Mouse (Mus musculus): ENCODE results near the gene Kat8.

Gene Kat8

DNA sequence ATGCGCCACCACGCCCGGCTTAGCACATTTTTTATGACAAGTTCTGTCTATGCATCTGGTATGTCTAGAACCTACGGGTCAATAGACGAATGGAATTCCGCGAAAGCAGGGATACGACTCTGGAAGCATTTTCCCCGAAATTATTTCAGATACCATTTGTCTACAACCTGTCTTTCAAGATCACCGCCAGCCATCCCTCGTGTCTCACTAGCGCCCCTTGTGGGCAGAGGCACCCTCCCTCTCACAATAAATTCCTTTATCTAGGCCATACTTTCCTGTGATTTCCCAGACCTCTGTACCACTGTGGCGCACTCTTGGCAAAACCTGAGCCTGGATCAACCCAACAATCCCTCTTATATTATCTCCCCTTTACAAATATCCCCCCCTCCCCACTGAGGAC is 15.9 kb upstream of the Kat8 start:
- in situ Hi-C loops (cut with MboI, MseI): no loop called here

DNA sequence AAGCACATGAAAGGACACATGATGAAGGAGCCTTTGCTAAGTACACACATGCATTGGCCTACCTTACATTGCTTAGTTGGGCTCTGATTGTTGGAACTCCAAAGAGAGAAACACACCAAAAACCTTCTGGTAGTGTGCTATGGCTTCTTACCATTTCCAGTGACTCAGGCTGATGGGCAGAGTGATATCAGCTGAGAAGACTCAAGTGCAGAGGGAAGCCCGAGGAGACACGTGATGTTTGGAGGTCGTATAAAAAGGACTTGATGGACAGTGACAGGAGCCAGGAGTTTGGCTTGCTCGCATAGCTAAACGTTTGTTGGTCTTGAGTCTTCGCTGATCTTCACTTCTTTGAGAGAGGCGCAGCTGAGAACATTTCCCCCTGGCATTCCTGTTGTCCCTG is 14.8 kb upstream of the Kat8 start:
- in situ Hi-C loops (cut with MboI, MseI): no loop called here

DNA sequence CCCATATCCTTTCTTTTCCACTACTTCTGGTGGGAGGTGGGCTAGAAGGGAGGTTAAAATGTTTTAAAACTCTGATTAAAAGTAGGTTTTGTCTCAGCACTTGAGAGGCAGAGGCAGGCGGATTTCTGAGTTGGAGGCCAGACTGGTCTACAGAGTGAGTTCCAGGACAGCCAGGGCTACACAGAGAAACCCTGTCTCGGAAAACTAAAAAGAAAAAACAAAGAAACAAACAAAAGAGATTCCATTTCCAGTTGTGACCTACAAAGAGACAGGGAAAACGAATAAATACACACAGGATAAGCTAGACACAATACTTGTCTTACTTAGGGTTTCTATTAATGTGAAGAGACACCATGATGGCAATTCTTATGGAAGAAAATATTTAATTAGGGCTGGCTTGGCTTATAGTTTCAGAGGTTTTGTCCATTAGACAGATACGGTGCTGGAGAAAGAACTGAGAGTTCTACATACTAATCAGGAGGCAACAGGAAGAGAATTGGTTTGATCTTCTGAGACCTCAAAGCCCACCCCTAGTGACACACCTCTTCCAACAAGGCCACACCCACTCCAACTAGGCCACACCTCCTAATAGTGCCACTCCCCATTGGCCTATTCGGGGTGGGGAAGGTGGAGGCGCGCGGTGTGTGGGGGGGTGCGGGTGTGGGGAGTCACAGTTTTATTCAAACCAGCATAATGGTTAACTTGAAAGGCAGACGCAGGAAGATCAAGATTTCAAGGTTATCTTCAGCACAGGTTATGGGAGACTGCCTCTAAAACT is 13.9 kb upstream of the Kat8 start:
- in situ Hi-C loops (cut with MboI, MseI): no loop called here

DNA sequence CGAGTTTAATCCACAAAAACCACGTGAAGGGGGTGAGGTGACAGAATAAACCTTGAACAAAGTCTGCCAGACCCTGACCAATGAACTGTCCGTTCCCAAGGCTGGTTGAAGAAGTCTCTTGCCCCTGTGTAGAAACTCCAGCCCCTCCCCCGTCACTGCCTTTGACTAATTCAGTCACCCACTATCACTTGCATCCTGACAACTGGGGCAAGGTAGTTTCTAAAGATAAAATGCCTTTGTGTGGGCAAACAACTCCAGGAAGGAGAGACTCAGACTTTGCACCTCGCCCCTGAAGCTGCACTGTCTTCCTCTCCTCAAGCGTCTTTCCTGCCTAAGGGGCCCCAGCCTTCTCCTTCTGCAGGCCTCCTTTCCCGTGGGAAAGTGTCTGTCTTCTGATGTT is 12.3 kb upstream of the Kat8 start:
- in situ Hi-C loops (cut with MboI, MseI): no loop called here

DNA sequence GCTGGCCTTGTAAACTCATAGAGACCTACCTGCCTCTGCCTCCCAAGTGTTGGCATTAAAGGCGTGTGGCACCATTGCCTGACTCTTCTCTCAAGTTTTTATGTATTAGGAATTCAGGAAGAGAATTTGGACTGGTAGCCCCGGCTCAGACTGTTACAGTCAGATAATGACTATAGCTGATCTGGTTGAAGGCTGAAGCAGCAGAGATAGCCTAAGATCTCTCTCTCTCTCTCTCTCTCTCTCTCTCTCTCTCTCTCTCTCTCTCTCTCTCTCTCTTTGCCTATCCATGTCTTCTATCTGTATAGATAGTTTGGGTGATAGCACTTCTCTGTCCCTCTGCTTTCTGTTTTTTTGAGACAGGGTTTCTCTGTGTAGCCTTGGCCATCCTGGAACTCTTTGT is 10.5 kb upstream of the Kat8 start:
- in situ Hi-C loops (cut with MboI, MseI): no loop called here

DNA sequence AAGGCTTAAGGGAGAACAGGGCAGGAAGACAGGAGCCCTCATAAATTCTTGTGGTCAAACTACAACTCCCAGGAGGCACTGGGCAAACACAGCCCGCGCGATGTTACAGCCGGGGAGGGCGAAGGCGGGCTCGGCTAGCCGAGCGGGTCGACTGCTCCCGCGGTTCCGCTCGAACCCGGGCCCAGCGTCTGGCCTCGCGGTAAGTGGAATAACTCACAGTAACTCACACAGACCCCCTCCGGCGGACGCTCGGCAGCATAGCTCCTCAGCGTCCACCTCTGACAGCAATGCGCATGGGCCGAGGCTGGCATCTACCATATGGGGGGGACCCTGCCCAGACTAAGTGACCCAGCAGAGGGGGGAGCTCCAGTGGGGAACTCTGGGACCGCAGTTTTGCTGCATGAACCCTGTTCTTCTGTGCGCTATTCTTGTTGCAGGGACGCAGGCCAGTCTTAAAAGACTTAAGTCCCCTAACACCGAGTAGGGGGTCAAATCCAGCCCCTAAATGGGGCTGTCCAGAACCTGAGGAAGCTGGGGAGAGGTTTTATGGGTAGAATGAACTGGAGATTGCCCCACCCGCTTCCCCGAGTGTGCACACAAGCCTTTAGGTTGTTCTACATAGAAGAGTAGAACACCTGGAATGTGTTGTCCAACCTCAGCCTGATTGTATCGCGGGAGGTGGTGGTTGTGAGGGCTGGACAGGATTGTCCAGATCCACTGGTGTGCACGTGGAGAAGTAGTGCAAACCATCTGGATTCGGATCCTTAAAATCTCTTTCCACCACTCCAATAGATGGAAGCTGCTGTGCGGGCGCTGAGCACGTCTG is 8.1 kb upstream of the Kat8 start, which contains the start of gene Bckdk:
Gene Bckdk, plus strand, starts transcription at position 112 of the 826 bp plus-strand sequence.
- in situ Hi-C loops (cut with MboI, MseI): no loop called here

DNA sequence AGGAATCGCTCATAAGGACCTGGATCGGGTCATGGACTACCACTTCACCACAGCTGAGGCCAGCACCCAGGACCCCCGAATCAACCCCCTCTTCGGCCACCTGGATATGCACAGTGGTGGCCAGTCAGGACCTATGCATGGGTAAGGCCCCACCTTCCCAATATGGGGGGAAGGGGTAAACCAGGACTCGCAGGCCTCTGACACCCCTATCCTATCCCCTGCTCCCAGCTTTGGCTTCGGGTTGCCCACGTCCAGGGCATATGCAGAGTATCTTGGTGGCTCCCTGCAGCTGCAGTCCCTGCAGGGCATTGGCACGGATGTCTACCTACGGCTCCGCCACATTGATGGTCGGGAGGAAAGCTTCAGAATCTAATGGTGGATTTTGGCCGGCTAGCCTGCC is 4.4 kb upstream of the Kat8 start:
- in situ Hi-C loops (cut with MboI, MseI): no loop called here

DNA sequence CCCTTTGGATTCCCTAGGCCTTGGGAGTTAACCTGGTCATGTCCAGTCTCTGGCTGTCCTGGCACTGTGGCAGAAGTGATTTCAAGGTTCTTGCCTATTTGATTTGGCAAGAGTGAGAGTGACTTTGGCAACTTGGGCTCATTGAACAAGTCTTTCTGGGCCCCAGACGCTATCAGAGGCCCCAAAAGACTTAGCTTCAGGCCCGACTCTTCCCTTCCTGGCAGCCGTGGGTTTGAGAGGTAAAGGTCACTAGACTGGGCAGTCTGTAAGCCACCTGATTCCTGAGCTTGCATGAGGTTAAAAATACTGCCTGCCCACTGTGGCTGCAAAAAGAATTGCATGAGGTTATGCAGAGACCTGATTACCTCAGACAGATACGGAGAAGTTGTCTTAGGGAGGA is 3.7 kb upstream of the Kat8 start:
- in situ Hi-C loops (cut with MboI, MseI): no loop called here

DNA sequence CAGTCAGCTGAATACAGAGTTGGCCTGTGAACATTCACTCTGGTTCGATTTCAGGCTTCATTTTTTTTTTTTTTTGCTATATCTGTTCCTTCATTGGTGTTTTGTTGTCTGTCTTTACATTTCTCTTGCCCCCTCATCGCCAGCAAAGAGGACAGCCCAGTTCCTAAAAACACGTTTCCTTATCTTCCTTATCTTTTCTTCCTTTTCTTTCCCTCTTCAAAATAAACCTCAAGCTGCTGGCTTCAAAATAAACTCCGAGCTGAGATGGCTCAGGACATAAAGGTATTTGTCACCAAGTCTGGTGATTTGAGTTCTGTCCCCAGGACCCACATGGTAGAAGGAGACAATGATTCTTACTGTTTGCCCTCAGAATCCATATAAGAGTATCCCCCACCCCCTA is 622 bp downstream of the Kat8 start:
- in situ Hi-C loops (cut with MboI, MseI): loop anchor here (5.0 kb wide), 1 partner anchor 36 kb away; the partner anchor contains the start of genes Zfp646 and Zfp668

DNA sequence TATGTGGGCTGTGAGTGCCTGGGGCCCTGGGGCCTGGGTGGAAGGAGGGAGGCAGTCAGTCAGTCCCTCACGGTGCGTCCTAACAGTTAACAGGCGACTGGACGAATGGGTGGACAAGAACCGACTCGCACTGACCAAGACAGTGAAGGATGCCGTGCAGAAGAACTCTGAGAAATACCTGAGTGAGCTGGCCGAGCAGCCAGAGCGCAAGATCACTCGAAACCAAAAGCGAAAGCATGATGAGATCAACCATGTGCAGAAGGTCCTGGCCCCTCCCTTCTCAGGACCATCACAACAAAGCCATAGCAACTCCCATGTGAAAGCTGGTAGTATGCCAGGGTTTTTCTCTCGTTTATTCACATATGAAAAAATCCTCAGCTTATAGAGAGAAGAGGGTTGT is 3.0 kb downstream of the Kat8 start:
- in situ Hi-C loops (cut with MboI, MseI): no loop called here

DNA sequence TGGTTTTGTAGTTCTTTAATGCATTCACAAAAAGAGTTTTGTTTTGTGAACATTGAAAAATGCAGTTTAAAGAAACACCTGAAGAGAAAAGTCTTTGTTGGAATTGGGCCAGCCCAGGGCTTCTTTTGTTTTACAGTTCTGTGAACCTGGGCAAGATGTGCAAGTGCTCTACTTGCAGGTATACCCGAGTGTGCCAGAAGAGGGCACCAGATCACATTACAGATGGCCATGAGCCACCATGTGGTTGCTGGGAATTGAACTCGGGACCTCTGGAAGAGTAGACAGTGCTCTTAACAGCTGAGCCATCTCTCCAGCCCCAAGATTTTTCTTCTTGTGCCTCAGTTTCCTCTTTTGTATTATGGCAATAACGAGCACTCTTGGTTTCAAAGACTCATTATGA is 5.9 kb downstream of the Kat8 start:
- in situ Hi-C loops (cut with MboI, MseI): no loop called here

DNA sequence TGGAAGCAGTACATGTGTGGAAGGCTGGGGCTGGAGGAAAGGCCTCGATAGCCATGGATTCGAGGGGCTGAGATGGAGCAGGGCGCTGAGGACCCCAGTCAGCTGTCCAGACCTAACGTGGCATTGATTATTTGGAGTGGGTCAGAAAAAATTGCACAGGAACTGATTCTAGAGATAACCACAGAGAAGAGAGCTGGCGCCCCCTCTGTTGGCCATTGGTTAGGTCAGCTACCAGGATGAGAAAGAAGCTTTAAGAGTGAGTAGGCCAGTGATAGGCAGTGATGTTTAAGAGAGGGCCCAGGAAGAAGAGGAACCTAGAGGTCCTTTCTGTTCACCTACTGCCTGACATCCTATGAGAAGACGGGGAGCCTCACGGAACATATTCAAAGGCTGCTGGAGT is 7.0 kb downstream of the Kat8 start:
- in situ Hi-C loops (cut with MboI, MseI): no loop called here

DNA sequence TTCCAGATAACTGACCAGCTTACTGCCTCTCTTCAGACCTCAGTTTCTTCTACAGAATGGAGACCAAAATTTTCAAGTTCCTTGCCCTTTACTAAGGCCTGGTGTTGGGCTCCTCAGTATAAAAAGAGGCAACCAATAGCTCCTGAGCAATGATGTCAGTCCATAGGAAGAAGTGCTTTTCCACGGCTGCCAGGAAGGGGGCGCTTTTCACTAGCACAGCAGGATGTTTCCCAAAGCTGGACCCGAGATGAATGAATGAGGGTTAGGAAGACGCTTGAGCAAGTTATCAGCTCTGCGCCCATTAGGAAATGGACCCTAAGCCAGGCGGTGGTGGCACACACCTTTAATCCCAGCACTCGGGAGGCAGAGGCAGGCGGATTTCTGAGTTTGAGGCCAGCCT is 9.2 kb downstream of the Kat8 start:
- in situ Hi-C loops (cut with MboI, MseI): loop anchor here (5.0 kb wide), 1 partner anchor 41 kb away; no protein-coding TSS in a partner anchor

DNA sequence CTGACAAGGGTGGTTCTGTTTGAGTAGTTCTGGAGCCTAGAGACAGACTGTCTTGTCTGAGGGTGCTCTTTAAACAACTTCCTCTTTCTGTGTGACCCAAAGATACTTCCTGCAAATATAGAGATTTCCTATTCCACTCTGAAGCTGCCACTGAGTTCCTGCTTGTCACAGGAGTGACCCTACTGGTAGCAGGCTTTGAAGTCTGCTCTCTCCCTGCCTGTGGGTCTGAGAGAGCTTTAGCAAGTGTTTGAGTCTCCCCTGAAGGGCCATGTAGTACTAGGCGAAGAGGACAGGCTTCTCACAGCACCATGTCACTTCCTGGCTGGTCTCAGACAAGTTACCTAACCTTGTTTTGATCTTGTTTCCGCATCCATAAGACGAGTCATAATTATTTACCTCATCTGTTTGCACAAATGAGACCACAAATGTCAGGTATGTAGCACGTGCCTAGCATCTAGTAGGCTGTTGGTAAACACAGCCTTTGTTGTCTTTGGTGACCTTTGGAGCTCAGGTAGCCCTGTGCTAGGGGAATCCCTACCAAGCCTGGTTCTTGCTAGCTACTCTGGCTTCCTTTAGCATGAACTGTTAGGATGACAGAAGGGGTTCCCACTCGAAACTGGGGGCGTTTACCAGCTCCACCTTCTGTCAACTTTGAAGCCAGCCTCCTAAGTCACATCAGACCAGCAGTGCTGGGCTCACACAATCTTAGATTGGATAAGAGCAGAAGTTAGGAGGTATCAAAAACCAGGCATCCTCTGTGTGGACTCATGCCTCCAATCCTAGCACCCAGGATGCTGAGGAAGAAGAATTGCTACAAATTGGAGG is 10.3 kb downstream of the Kat8 start:
- in situ Hi-C loops (cut with MboI, MseI): loop anchor here (5.0 kb wide), 1 partner anchor 40 kb away; no protein-coding TSS in a partner anchor

DNA sequence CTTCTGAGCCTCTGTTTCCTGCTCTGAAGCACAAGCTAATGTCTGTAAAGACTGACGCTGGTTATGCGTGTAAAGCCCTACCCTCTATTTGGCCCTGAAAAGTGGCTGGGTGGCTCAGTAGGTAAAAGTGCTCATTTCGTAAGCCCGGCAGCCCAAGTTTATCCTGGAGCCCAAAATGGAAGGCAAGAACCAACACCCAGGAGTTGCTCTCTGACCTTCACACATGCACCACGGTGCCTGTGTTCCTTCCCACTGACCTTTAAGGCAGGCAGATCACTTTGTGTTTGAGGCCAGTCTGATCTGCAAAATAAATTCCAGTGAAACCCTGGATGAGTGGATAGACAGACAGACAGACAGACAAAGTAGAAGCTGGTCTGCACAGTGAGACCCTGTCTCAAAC is 11.4 kb downstream of the Kat8 start:
- in situ Hi-C loops (cut with MboI, MseI): loop anchor here (5.0 kb wide), 1 partner anchor 39 kb away; no protein-coding TSS in a partner anchor

DNA sequence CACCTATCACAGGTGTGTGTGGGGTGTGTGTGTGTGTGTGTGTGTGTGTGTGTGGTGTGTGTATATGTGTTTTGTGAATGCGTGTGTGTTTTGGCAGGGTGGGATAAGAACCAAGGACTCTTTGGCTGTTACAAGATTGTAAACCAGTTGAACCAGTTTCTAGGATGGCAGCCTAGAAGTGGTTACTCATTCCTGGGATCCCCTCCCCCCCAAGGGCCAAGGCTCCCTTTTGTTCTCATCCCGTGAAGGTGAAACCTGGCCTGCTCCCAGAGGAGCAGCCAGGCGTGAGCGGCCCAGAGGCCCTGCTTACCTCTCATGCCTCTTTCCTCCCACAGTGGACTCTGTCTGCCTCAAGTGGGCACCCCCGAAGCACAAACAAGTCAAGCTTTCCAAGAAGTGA is 12.9 kb downstream of the Kat8 start:
- in situ Hi-C loops (cut with MboI, MseI): no loop called here

DNA sequence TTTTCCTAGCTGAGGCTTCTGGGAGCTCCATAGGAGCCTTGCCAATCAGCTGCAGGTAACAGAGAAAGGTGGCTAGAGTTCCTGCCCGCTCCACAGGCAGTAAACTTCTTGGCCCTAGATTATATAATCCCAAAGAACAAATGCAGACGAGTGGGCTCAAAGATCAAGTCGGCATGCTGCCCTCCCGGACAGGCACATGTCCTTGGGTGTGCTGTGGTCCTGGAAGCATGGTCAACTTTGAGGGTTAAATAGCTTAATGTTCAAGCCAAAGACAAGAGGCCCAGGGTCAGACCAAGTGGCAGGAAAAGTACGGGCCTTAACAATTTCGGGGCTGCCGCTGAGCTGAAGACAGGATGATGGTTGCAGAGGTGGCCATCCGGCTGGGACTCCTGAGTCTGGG is 13.8 kb downstream of the Kat8 start:
- in situ Hi-C loops (cut with MboI, MseI): no loop called here

DNA sequence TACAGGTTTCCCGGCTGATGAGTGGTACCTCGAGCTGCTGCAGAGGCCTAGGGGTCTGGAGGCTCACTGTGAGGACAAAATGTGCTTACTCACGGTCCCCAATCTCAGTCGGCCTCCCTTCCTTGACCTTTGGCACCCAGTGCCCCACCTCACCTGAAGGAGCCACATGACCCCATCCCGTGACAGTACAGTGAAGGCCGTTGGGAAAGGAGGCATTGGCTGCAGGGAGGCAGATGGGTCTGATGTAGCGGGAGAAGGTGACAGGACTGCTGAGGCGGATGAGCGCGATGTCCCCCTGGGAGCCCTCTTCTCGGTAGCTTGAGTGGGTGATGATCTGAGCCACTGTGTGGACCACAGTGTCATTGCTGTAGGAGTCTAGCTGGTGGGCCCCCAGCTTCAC is 14.5 kb downstream of the Kat8 start:
- in situ Hi-C loops (cut with MboI, MseI): no loop called here

DNA sequence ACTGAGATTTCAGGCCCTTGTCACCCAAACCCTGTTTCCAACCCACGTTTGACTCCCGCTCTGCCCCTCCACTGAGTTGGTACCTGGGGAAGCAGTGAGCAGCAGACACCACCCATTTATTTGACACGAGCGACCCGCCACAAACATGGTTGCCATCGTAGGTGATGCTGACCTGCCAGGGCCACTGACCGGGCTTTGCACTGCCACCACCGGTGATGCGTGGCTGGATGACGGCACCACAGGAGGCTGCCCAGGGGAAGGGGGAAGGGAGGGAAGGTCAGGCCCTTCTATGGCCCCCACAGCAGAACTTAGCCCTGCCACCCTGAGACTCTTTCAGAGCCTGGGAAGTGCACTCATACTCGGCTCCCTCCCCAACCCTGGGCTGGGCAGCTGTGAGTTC is 15.4 kb downstream of the Kat8 start:
- in situ Hi-C loops (cut with MboI, MseI): no loop called here

DNA sequence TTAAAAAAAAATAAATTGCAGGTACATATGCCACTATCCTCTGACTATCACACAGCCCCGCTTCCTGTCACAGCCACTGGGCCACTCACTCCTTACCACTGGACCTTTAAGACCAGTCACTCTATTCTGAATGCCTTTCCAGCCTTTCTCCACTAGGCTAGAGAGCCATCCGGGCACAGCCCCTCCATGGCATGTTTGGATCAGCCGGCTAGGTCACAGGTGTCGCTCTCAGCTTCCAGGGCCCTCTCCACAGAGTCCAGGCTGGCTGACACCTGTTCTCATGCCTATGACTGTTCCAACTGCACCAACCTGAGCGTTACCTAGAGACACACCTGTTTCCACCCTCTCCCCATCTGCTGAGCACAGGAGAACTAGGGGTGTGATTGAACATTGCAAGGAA is 16.3 kb downstream of the Kat8 start:
- in situ Hi-C loops (cut with MboI, MseI): no loop called here

DNA sequence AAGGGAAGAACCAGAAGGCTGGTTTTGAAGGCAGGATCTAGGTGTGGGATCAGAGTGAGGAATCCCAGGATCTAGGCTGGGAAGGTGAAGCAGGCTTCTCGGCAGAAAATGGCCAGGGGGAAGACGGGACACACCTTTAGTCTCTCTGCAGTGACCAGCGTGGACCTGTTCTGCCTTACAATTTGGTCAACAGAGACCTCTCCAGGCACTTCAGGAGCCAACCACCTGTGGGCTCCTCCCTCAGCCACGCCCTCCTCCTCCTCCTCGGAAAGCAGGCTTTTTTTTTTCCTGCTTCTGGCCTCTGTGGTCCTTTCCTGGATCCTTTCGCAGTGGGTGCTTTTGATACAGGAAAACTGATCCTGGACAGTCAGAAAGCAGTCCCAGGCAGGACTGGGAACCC is 17.6 kb downstream of the Kat8 start, which contains the start of gene Prss8:
Gene Prss8, minus strand, starts transcription at position 182 of the 400 bp plus-strand sequence.
- in situ Hi-C loops (cut with MboI, MseI): no loop called here

DNA sequence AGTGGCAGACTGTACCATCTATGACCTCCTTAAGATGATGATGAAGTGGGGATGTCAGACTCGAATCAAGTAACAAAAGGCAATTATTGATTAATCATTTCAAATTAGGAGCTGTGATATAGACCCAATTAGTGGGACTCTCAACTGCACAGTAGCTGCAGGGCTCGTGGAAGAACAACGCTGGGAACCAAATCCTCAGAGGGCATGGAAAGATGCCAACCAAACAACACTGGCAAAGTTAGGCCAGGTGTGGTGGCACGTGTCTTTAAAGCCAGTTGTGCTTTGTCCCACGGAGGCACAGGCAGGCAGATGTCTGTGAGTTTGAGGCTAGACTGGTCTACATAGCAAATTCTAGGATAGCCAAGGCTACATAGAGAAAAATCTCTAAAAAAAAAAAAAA is 18.3 kb downstream of the Kat8 start:
- in situ Hi-C loops (cut with MboI, MseI): no loop called here

All from T-helper 2 cell (primary cell).